Mouse (Mus musculus) gastrocnemius, postnatal 10 days (tissue): Measurements from ENCODE around the gene Mars. TPM values are rescaled to one million over a fixed set of nuclear protein-coding genes. Genes with fewer than 3 reads are reported as not detected.

Source experiments
- DNase-seq: peaks from one replicate; pipeline ENCODE4 v3.0.0; 2021; ENCODE audit warnings: mixed read lengths
- long read RNA-seq, 2 experiments: library from polyadenylated mRNA; stranded (forward); transcript quantifications; one replicate each; pipeline ENCODE4 v2.0.0; 2021
- total RNA-seq, 2 experiments: library from RNA; stranded (reverse); gene quantifications; 2 replicates each; pipeline ENCODE4 v1.2.3; 2021

The Mars gene
- total RNA-seq: 10 to 100 TPM; 44.5 to 54.8 TPM
- long read RNA-seq, experiment 1, transcript Mars-206 (22 exons, 2,962 nt): major isoform, 69 of 123 reads
- long read RNA-seq, experiment 1, transcript Mars-201 (21 exons, 2,939 nt): minor isoform, 32 of 123 reads
- long read RNA-seq, experiment 1, partial matches to known transcripts: 7 of 123 reads
- long read RNA-seq, experiment 1, other reads (novel, unspliced or antisense): 14 of 123 reads
- long read RNA-seq, experiment 2, transcript Mars-201 (21 exons, 2,939 nt): minor isoform, 26 of 91 reads
- long read RNA-seq, experiment 2, transcript Mars-206 (22 exons, 2,962 nt): major isoform, 54 of 91 reads
- long read RNA-seq, experiment 2, partial matches to known transcripts: 3 of 91 reads
- long read RNA-seq, experiment 2, other reads (novel, unspliced or antisense): 7 of 91 reads

DNA sequence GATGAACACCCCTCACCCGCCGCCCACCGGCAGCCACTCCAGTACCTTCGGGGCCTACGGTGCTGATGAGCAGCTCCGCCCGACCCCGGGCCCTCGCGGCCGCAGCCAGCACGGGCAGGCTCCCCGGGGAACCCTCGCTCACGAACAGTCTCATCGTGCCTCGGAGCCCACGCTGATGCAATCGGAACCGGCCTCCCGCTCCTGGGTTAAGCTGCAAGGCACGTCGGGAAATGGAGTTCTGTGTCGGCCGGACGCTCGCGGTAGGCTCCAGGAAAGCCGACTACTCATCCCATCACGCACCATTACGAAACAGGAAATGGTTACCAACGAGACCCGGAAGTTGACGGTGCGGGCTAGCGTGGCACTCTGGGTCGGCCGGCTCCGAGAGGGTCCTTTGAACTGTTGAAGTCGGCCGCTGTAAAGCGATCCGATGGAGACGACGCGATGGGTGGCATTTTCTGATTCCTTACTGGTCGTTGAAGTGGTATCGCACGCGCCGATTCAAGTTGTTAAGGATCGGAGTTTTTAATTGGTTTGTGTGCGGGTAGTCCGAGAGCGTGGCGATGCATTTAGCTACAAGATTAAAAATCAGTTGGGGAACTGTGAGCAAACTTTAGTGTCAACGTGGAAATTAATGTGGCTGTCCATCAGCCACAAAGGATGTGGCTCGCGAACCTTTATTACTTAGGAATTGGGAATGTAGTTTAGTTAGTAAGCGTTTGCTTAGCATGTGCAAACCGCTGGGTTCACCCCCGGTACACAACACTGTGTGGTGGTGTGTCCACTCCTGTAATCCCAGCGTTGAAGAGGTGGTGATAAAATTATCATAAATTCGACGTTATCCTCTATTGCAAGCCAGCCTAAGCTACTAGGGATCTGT lies at the start of gene Mars:
Gene Mars, minus strand, starts transcription at position 311 of the 880 bp plus-strand sequence.
- peak; percentile 84 for DNase-seq

DNA sequence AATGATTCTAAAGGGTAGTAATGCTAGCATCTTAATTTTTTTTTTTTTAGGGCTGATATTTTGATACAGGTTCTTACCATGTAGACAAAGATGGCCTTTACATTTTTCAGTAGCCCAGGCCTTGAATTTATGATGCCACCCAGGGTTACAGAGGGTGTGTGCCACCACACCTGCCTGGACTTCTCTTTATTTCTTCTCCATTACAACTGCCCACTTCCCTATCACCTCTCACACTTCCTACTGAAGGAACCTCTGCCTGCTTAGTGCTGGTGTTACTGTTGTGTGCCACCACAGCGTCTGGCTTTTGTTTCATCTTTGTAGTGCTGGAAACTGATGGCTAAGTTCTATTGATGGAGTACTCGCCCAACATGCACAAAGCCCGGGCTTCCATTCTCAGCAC lies 49.1 kb upstream of the Mars start:
- no peak for DNase-seq

DNA sequence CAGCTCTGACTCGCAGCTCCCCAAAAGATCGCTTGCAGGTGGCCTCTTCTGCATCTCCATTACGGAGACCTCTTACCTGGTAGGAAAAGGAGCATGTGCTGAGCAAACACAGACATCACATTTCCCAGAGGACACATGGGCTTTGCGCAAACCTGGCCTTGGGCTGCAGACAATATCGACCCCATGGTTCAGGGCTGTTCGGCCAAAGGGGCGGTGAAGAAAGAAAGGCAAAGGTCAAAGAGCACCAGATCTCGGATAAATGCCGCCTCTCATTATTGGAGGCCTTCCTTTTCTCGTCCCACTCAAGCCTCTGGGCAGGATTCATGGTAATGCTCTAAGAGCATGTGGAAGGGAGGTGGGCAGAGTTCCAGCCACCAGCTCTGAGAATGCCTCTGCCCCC lies 43.8 kb upstream of the Mars start:
- no peak for DNase-seq

DNA sequence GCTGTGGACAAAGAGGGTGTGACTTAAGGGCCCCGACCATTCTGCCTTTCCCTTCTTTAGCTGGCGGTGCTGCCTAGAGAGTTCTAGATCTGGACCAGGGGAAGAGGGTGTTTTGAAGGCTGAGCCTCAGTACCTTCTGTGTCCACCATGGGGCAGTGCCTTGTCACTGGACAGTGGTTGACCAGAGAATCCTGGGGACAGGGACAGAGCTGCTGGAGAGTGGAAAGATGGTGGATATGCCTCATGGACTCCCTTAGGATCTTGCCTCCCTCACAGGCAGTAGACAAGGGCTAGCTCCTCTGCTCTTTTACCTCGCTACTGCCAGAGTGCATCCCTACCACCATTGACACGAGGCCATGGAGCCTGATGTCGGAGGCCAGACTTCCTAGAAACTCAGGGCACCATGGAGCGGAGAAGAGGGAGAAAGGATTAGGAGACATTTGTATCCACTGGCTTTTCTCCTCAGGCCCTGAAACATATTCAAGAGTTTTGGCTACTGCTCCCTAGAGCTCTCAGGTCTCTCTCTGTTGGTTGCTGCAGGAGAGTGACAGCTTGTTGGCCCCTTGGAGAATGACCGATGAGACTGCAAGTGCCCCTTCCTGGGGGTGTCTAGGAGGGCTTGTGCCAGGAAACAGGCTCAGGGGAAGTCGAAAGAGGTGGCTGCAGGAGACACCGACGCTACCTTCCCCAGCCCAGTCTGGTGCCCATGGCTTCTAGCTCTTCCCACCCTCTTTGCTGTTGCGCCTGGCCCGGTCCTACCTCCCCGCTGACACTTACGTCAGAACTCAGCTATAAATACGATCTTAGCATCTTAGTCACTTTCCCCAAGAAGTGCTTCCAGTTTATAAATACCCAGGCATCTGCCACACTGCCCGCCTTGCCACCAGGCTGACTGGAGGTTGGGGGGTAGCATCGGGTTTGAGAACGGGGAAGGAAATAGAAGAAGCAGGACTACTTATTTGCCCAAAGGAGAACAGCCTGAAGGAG lies 42.6 kb upstream of the Mars start, which contains the start of gene Inhbe:
Gene Inhbe, minus strand, starts transcription at position 503 of the 987 bp plus-strand sequence.
- DNase-seq: peak; percentile 18

DNA sequence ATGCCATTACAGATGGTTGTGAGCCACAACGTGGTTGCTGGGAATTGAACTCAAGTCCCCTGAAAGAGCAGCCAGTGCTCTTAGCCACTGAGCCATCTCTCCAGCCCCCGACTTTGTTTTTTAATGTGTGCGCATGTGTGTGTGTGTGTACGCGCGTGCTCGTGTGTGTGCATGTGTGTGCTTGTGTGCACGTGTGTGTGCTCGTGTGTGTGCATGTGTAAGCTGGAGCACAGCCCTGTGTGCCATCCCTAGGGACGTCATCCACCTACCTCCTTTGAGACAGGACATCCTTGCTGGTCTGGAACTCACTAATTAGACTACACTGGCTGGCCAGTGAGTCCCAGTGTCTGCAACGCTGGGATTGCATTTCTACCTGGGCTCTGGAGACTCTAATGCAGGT lies 41.2 kb upstream of the Mars start:
- no peak for DNase-seq

DNA sequence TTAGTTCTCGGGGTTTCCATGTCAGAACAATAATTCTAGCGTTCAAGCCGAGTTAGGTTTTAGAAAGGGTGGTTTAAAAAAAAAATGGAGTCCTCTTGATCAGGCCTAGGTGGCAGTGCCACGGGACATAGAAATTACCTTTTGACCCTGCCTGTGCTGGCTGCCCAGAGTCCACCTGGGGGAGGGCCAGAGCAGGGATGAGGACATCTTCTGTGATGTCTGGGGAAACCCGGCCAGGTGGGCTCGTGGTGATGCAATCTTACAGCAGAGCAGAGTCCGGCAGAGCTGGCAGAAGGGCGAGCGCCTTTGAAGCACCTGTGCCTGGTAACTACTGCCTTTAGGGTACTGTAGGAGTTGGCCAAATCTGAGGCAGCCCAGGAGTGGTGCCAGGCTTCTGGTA lies 40.6 kb upstream of the Mars start:
- DNase-seq: no peak

DNA sequence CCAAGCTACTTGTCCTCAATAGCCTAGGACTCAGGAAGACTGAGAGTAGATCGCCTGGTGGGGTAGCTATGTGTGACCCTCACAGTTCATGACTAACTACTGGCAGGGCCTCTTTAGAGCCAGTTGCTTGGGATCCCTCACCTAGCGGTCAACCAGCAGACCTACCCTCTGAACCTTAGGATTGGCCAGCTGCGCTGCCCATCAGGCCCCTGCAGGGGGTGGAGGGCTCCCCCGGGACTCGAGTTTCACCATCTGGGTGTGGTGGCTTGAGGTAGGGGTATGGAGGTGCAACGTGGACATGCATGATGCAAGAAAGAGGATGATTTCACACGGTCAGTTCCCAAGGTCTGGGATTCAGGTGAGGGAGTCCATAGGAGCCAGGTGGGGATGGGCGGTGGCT lies 40.1 kb upstream of the Mars start:
- DNase-seq: no peak

DNA sequence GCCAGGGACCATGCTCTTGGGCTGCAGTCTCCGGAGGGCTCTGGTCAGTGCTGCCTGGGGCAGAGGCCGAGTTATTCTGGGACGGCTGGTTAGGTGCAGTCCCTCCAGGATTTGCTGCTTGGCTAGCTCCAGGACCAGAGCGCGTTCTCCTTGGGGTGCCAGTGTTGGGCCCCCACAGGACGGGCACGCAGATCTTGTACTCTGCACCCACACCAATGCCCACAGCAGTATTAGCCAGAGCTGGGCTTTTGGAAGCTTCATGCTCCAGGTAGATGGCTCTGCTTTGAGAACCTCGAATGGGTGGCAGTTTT lies 39.7 kb upstream of the Mars start:
- peak; percentile 5 for DNase-seq

DNA sequence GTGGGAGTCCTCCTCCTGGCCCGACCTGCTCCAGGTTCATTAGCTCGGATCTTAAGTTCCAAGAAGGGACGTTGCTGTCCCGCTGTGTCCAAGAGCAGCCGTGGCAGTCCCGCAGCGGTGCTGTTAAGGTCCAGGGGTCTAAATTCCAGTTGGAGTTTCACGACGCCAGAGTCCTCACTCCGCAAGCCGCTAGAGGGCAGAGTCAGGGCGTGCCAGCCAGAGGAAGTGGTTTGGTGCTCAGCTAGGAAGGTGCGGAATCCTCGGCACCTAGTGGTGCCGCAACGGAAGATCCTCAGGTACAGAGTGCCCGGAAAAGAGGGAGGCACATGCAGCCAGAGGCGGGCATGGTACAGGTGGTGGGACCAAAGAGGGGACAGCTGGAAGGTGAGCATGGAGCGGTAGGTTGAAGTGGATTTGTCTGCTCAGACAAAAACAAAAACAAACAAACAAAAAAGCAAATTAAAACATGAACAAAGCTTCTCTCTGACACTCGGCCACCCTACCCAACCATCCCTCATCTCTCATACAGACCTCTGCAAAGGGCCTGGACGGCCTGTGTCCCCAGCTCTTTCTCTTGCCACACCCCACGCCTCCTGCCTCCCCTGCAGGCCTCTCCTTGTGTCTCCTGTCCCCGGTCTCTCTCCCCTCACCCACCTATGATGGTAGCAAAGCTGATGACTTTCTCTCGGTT lies 39.2 kb upstream of the Mars start:
- peak; percentile 63 for DNase-seq

DNA sequence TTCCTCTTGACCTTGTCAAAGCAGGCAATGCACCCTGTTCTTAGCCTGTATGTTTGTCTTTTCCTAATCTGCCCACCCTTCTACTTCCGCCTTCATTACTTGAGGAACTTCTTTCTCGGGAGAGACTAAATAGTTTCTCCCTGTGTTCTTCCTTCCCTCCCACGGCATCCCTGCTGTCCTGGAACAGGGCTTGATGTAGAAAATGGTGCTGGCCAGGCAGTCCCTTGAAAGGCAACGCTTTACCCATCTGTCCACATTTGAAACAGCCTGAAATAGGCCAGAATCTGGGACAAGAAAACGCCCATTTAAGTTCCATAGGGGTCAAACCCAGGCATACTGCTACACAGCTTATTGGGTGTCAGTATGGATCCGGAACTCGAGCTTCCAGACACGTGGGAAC lies 38.2 kb upstream of the Mars start:
- no peak for DNase-seq

DNA sequence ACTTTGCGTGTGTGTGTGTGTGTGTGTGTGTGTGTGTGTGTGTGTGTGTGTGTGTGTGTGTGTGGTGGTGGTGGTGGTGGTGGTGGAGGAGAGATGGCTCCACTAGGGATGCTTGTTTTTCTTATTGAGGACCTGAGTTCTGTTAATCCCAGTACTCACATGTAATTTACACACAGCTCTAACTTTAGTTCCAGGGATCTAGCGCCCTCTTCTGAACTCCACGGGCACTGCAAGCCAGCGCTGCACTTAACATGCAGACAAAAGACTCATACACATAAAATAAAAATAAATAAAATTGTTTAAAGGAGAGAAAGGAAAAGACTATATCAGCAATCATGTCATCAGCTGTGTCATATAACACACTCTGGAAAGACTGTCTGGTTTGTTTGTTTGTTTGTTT lies 37.4 kb upstream of the Mars start:
- peak; percentile 14 for DNase-seq

DNA sequence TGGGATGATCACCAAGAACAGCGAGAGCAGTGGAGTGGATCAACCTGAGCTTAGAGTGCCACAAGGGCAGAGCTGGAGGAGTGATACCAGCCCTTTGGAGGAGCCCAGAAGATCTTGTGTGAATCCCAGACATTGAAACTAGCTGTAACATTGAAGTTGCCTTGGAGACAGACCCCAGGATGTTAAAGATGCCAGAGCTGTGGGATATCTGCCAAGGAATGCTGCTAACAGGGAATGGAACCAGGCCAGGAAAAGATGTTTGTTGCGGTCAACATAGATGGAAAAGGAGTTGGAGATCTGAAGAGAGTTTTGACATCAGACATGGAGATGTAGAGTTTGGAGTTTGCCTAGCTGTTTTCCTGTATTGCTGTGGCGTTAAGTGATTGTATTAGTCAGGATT lies 34.6 kb upstream of the Mars start:
- no peak for DNase-seq

DNA sequence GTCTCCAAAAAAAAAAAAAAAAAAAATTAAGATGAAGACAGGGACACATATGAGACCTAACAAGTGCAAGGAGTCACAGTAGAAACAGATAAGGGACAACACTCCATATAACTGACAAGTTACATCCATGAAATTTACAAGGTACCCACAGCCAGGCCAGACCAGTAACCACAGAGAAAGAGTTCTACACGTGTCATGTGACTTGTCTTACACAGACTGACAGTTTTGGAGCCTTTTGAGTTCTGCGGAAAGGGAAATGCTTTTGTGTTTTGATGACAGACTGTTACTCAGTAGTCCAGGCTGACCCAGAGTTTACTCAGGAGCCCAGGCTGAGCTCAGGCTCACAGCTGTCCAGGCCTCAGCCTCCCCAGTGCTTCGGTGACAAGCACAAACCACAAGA lies 31.4 kb upstream of the Mars start:
- DNase-seq: no peak

DNA sequence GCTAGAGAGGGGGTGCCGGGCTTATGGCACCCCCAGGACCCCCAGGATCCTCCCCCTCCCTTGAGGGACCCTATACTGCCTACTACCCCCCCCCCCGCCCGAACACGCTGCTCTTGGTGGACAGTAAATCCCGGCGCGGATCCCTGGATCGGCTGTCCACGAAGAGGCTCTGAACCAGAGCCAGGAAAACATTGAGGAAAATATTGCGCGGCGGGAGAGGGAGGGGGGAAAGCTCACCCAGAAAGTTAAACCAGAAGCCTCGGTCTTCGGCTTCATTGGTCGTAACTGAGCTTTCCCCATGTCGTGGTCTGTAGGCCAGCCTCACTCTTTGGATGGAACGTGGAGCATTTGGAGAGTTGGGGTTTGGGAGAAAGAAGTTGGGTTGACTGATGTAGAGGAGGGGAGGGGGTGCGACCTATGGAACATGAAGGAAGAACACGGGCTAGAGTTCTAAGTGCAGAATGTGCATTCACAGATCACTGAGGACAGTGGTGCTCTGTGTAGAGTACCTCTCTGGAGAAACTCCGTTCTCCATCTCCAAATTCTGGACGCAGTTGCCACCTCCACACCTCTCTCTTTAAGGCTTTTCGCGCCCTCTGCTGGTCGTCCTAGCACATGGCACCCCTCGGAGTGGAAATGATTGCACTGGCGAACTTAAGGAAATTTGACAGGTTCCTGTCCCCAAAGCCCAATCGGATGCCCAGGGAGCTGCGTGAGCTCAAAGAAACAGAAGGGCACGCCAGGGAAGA lies 30.5 kb upstream of the Mars start, which contains the start of gene Gli1:
Gene Gli1, minus strand, starts transcription at position 84 of the 749 bp plus-strand sequence.
- DNase-seq: peak; percentile 87

DNA sequence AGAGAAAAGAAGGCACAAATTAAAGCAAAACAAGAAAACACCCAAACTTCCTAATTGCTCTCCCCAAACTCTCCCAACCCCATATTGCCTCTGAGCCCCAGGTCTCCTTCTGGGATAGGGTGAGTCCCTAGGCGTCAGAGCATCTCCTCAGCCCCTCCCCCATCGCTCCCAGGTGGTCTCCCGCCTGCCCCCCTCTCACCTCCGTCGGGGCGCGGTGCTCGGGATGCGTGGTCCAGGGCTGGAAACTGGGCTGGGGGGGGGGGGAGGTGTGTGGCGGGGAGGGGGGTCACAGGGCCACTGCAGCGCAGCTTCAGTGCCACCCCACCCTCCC lies 29.7 kb upstream of the Mars start:
- peak; percentile 26 for DNase-seq

DNA sequence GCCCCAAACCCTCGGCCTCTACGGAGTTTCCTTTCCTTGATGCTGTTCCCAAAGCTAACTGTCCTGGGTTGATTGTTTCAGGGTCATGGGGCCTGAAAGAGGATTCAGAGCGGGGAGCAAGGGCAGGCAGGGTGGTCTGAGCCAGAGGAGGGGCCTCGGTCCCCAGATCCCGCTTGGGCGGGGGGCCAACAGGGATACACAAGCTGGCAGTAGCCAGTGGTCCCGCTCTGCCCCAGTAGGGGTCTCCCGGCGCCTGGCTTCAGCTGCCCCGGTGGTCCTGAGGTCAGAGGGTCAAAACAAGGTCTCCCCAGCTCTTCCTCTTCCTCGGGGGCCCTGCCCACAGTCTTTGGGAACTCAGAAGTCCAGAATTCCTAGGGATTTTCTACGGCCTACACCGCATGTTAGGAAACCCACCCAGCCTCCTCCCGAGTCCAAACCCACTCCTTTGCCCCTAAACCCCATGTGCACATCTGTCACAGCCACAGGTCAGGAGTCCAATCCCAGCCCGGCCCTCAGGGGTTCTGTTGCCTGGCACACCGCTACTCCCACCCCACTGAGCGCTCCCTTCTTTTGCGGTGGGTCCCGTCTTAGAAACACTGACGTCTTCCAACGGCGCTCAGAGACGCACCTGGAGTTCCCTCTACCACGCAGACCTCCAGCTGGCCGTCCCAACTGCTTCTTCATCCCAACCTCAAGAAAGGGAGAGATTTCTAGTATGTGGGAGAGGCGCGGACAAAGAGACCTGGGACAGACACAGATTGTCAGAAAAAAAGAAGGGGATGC lies 29.2 kb upstream of the Mars start:
- peak; percentile 39 for DNase-seq

DNA sequence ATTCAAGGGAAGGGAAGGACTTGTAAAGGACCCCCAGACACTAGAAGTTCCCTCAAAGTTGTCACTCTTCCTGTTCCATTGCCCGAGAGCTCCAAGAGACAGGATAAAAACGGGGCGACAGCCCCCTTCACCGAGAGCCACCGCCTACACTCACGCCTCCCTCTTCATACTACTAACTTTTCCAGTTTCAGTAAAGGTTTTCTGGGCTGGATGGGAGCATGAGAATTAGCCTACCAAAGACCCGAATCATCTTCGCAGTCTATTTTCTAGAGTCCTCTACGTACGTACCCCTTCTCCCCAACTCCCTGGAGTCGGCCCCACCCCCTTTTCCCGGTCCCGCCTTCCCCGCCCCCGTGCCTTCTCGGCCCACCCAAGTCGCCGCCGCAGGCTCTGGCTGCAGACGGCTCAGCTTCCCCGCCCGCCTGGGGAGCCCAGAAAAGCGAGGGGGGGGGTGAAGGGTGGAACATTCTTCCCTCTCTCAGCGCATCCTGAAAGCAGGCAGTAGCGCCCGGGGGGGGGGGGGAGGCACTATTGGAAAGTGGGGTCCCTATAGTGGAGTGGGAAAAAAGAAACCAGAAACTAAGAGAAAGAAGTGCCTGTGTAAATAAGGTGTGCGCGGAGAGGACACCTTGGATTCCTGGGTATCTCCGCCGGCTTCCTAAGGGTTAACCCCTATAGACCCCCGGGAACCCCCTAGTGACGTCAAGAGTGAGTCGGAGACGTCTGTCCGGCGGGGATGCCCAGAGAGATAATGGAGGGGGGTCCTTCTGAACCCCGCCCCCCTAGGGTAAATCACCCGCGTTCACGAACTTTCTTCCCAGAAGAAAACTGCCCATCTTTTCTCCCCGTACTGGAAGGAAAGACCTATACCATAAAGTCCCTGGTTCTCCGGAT lies 28.3 kb upstream of the Mars start:
- DNase-seq: peak; percentile 72

DNA sequence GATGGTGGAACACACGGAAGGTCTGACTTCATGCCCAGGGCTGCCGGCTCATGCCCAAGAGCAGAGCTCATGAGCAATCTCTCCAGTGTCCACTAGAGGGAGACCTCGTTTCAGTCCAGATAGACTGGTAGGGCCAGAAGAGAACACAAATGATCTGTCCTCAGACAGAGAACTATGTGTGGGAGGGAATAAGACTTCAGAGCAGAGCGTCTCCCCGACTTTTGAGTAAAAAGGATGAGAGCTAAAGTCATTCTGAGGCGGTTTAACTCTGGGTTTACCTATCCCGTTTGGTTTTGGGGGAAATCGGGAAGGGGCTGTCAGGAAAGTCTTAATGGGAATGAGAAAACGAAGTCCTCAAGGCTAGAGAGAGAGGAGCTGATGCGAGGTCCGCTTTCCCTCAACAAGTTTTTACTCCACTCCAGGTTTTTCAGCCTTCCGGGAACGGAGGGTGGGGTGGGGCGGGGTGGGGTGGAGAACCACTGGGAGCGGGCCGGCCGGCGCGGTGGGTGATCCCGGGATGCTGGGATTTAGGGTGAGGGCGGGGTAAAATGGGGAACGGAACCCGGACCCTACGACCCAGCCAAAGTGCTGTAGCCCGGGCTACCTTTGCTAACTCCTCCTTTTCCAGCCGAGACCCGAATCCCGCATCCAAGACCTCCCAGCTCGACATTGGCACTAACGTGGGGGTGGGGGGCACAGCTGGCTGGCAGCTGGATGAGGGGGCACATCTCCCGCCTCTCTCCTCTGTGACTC lies 27.5 kb upstream of the Mars start:
- peak; percentile 79 for DNase-seq
